Mouse (Mus musculus) telencephalon, adult 2 months (tissue): ENCODE results near the gene Basp1.

Source experiments
- DNase-seq: peaks from one replicate; pipeline ENCODE4 v3.0.0-alpha.2; 2011; ENCODE audit warnings: low read depth, low spot score

Gene Basp1

GRCm38 (mm10) chr15:25364160-25364818 lies 49.3 kb downstream of the Basp1 start:
- DNase-seq, result no peak

GRCm38 (mm10) chr15:25363636-25364035 lies 49.9 kb downstream of the Basp1 start:
- DNase-seq, result no peak

- no peak for DNase-seq
Observed at GRCm38 (mm10) chr15:25360825-25361224, 52.7 kb downstream of the Basp1 start.

- DNase-seq, result peak; percentile 84
Observed at GRCm38 (mm10) chr15:25358680-25359097, 54.9 kb downstream of the Basp1 start.

- no peak for DNase-seq
Observed at GRCm38 (mm10) chr15:25355339-25355738, 58.2 kb downstream of the Basp1 start.

- DNase-seq, result no peak
Observed at GRCm38 (mm10) chr15:25354738-25355137, 58.8 kb downstream of the Basp1 start.

GRCm38 (mm10) chr15:25353498-25353897 lies 60.1 kb downstream of the Basp1 start:
- no peak for DNase-seq

- no peak for DNase-seq
Observed at GRCm38 (mm10) chr15:25343263-25343662, 70.3 kb downstream of the Basp1 start.

- no peak for DNase-seq
Observed at GRCm38 (mm10) chr15:25335277-25335676, 78.3 kb downstream of the Basp1 start.

GRCm38 (mm10) chr15:25331877-25332445 lies 81.6 kb downstream of the Basp1 start:
- no peak for DNase-seq

- no peak for DNase-seq
Observed at GRCm38 (mm10) chr15:25330946-25331345, 82.6 kb downstream of the Basp1 start.

- no peak for DNase-seq
Observed at GRCm38 (mm10) chr15:25322601-25323000, 91.0 kb downstream of the Basp1 start.

- no peak for DNase-seq
Observed at GRCm38 (mm10) chr15:25322111-25322510, 91.5 kb downstream of the Basp1 start.

GRCm38 (mm10) chr15:25321636-25322035 lies 91.9 kb downstream of the Basp1 start:
- DNase-seq, result no peak

- DNase-seq, result no peak
Observed at GRCm38 (mm10) chr15:25314471-25314870, 99.1 kb downstream of the Basp1 start.
